Mouse (Mus musculus) CH12.LX (cell line): ENCODE results near the gene Ociad1. TPM values are rescaled to one million over a fixed set of nuclear protein-coding genes. Genes with fewer than 3 reads are reported as not detected.

ENCODE experiments used
- DNase-seq: peaks from one replicate; pipeline ENCODE4 v3.0.0-alpha.2; 2013; ENCODE audit errors: extremely low read depth
- H3K27ac ChIP-seq: 2 replicates; pipeline ENCODE4 v1.5.1; 2012; ENCODE audit warnings: low read depth, mild to moderate bottlenecking, control low read depth, moderate library complexity; ENCODE audit not compliant: insufficient read depth
- H3K27me3 ChIP-seq: replicated peaks from 2 replicates; pipeline ENCODE3; 2012; ENCODE audit warnings: inconsistent platforms
- H3K36me3 ChIP-seq, 2 experiments: replicated peaks in 1 of 2; 2 replicates each; pipeline versions ENCODE3 to v1.6.1; 2012; ENCODE audit warnings: inconsistent platforms in 1 of 2, low read length in 1 of 2, mild to moderate bottlenecking in 1 of 2, mixed read lengths in 1 of 2, moderate library complexity in 1 of 2; ENCODE audit not compliant: control insufficient read depth in 1 of 2, insufficient read depth in 1 of 2
- H3K4me1 ChIP-seq, 2 experiments: 2 replicates each; pipeline ENCODE4 v1.6.1; 2012; ENCODE audit warnings: inconsistent platforms in 1 of 2, moderate library complexity in 1 of 2; ENCODE audit not compliant: insufficient read depth in 2 of 2, control insufficient read depth in 1 of 2
- H3K4me2 ChIP-seq: 2 replicates; pipeline ENCODE4 v1.6.1; 2012; ENCODE audit warnings: low read depth, mild to moderate bottlenecking, control low read depth; ENCODE audit not compliant: poor library complexity, insufficient read depth, severe bottlenecking
- H3K4me3 ChIP-seq, 3 experiments: fragments of 150-350 bp in 1 of 3; sonication (generic) in 1 of 3; replicated peaks in 1 of 3; 2 replicates each; pipeline versions ENCODE3 to v1.5.1; 2011 to 2012; ENCODE audit warnings: low read depth in 2 of 3, low read length in 2 of 3, mild to moderate bottlenecking in 2 of 3, moderate library complexity in 2 of 3, control low read depth in 1 of 3, improper control_type of control experiment in 1 of 3, inconsistent platforms in 1 of 3, mixed read lengths in 1 of 3; ENCODE audit not compliant: poor library complexity in 1 of 3
- H3K79me2 ChIP-seq: replicated peaks from 2 replicates; pipeline ENCODE4 v1.6.1; 2012; ENCODE audit warnings: mild to moderate bottlenecking, moderate library complexity; ENCODE audit not compliant: control insufficient read depth, poor library complexity, insufficient read depth, severe bottlenecking; ENCODE audit errors: extremely low read depth
- H3K9ac ChIP-seq: 2 replicates; pipeline ENCODE4 v1.6.1; 2012; ENCODE audit warnings: low read depth, mild to moderate bottlenecking, control low read depth, moderate library complexity; ENCODE audit not compliant: insufficient read depth
- H3K9me3 ChIP-seq: replicated peaks from 2 replicates; pipeline ENCODE3; 2012; ENCODE audit warnings: low read length, inconsistent platforms, mixed read lengths
- CHD1 ChIP-seq: IDR thresholded peaks from 2 replicates; pipeline ENCODE4 v1.6.1; 2012; ENCODE audit warnings: low read depth, low read length, improper control_type of control experiment, inconsistent platforms
- CHD2 ChIP-seq: IDR thresholded peaks from 2 replicates; pipeline ENCODE4 v1.6.1; 2011; ENCODE audit warnings: low read length, improper control_type of control experiment
- E2F4 ChIP-seq: IDR thresholded peaks from 2 replicates; pipeline ENCODE4 v1.6.1; 2011; ENCODE audit warnings: low read depth, low read length, improper control_type of control experiment; ENCODE audit not compliant: insufficient replicate concordance
- EP300 ChIP-seq: IDR thresholded peaks from 2 replicates; pipeline ENCODE4 v1.6.1; 2011; ENCODE audit warnings: low read length, improper control_type of control experiment
- GABPA ChIP-seq: IDR thresholded peaks from 2 replicates; pipeline ENCODE4 v1.6.1; 2012; ENCODE audit warnings: low read depth, low read length, improper control_type of control experiment, inconsistent platforms; ENCODE audit not compliant: insufficient replicate concordance
- HCFC1 ChIP-seq: IDR thresholded peaks from 2 replicates; pipeline ENCODE4 v1.6.1; 2012; ENCODE audit warnings: low read depth, mild to moderate bottlenecking, inconsistent platforms, low read length, improper control_type of control experiment
- MAZ ChIP-seq: IDR thresholded peaks from 2 replicates; pipeline ENCODE4 v1.6.1; 2012; ENCODE audit warnings: low read depth, mild to moderate bottlenecking, inconsistent platforms, low read length, improper control_type of control experiment, moderate library complexity
- MEF2A ChIP-seq: IDR thresholded peaks from 2 replicates; pipeline ENCODE4 v1.6.1; 2014; ENCODE audit warnings: low read depth, mild to moderate bottlenecking, inconsistent platforms, low read length, improper control_type of control experiment, borderline replicate concordance
- MXI1 ChIP-seq: IDR thresholded peaks from 2 replicates; pipeline ENCODE4 v1.6.1; 2011; ENCODE audit warnings: mild to moderate bottlenecking, low read depth, low read length, improper control_type of control experiment
- NELFE ChIP-seq: IDR thresholded peaks from 2 replicates; pipeline ENCODE4 v1.6.1; 2011; ENCODE audit warnings: low read depth, low read length, improper control_type of control experiment
- POLR2AphosphoS2 ChIP-seq: IDR thresholded peaks from 2 replicates; pipeline ENCODE4 v1.6.1; 2011; ENCODE audit warnings: low read depth, low read length, improper control_type of control experiment
- RAD21 ChIP-seq: IDR thresholded peaks from 2 replicates; pipeline ENCODE4 v1.6.1; 2011; ENCODE audit warnings: low read depth, mild to moderate bottlenecking, low read length, improper control_type of control experiment, moderate library complexity
- RCOR1 ChIP-seq: conservative IDR thresholded peaks from 2 replicates; pipeline ENCODE4 v1.6.1; 2012; ENCODE audit warnings: low read depth, mild to moderate bottlenecking, inconsistent platforms, low read length, improper control_type of control experiment
- TBP ChIP-seq: conservative IDR thresholded peaks from 2 replicates; pipeline ENCODE4 v1.6.1; 2011; ENCODE audit warnings: low read depth, low read length, improper control_type of control experiment
- ZKSCAN1 ChIP-seq: IDR thresholded peaks from 2 replicates; pipeline ENCODE4 v1.6.1; 2012; ENCODE audit warnings: low read depth, inconsistent platforms, low read length, improper control_type of control experiment, borderline replicate concordance
- ZMIZ1 ChIP-seq: IDR thresholded peaks from 2 replicates; pipeline ENCODE4 v1.6.1; 2012; ENCODE audit warnings: low read depth, mild to moderate bottlenecking, inconsistent platforms, low read length, improper control_type of control experiment
- ZNF384 ChIP-seq: IDR thresholded peaks from 2 replicates; pipeline ENCODE4 v1.6.1; 2012; ENCODE audit warnings: low read depth, low read length, improper control_type of control experiment, inconsistent platforms
- dilution Hi-C: fragments of 300-500 bp; cut with MboI; formaldehyde crosslinking; loops from 2 replicates; pipeline ENCODE4 v1.14.3; 2020; ENCODE audit warnings: low sequenced_read_pairs; ENCODE audit not compliant: extremely low pct_unique_long_range_greater_than_20kb, extremely low pct_ligation_motif_present
- in situ Hi-C: fragments of 300-500 bp; cut with MboI; formaldehyde crosslinking; loops from 3 replicates; pipeline ENCODE4 v1.14.3; 2019; ENCODE audit warnings: low sequenced_read_pairs, low pct_ligation_motif_present, low pct_unique_long_range_greater_than_20kb, mixed read lengths
- polyA plus RNA-seq: library from polyadenylated mRNA; unstranded; fragments of >175 nt; gene quantifications from 2 replicates; pipeline ENCODE4 v1.2.1, GENCODE M21; 2012; ENCODE audit warnings: low read depth; ENCODE audit not compliant: insufficient read length
- total RNA-seq, 2 experiments: library from RNA; depleted of rRNA; stranded (reverse); fragments of 300-350 nt in 1 of 2; fragments of >200 nt in 1 of 2; gene quantifications; 2 replicates each; pipeline ENCODE4 v1.2.3; 2012 to 2014

The Ociad1 gene
- total and polyA plus RNA-seq, 3 experiments = 153 to 329 (median 292) TPM

GRCm38 (mm10) chr5:73274941-73275340 lies 17.6 kb upstream of the Ociad1 start:
- H3K79me2 ChIP-seq = no peaks in the 10 kb centered on the region
- no peaks in the 10 kb centered on the region for H3K9me3 ChIP-seq
- in situ Hi-C loops = no loop called here
- H3K4me1 ChIP-seq = peaks cover 2 to 32% of the 10 kb centered on the region in 2 experiments; a peak in 3 of 4 replicates
- no peak overlapping the region for H3K27ac ChIP-seq
- H3K4me2 ChIP-seq = no peak overlapping the region
- dilution Hi-C loops = no loop called here
- H3K36me3 ChIP-seq = no peaks in the 10 kb centered on the region
- no peak for DNase-seq
- no peak overlapping the region for H3K4me3 ChIP-seq
- no peaks in the 10 kb centered on the region for H3K27me3 ChIP-seq
- no peak for TF ChIP-seq RAD21
- no peak for TF ChIP-seq MXI1
- TF ChIP-seq MAZ = no peak
- TF ChIP-seq NELFE = no peak
- no peak for TF ChIP-seq CHD2
- TF ChIP-seq RCOR1 = no peak
- TF ChIP-seq TBP = no peak
- TF ChIP-seq HCFC1 = no peak
- no peak for TF ChIP-seq ZNF384
- no peak for TF ChIP-seq E2F4
- TF ChIP-seq POLR2AphosphoS2 = no peak
- no peak for TF ChIP-seq CHD1
- no peak for TF ChIP-seq ZMIZ1
- no peak for TF ChIP-seq MEF2A
- no peak for TF ChIP-seq EP300
- TF ChIP-seq ZKSCAN1 = no peak
- TF ChIP-seq GABPA = no peak
- no peak overlapping the region for H3K9ac ChIP-seq

DNA sequence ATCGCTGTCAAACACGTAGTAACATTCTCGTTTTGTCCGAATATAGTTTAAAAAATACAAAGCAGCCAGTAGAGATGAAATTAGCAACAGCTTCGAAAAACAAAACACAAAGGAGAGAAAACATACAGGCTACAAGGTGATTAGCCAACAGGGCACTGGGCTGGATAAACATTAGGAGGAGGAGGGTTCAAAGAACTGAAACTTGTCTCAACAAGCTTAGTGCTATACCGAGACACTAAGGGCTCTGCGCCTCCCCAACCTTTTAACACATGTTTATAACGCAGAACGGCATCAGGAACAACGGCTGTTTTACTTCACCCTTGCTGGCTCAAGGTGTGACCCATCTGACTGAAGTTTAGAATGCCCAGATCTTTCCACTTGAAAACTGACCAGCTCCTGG lies 13.4 kb upstream of the Ociad1 start:
- Histone ChIP-seq H3K27ac (0 out of 2 replicates have a peak overlapping the region, but pooled peaks have one; percentile 7), H3K4me3 (no peak overlapping the region), H3K9ac (peak overlapping the region; percentile 20; the same call in 1 of the 2 replicates), H3K9me3 (no peaks in the 10 kb centered on the region), H3K79me2 (no peaks in the 10 kb centered on the region), H3K4me1 (peaks cover 2 to 24% of the 10 kb centered on the region in 2 experiments; a peak in 3 of 4 replicates), H3K27me3 (no peaks in the 10 kb centered on the region), H3K4me2 (peak overlapping the region; percentile 79), H3K36me3 (no peaks in the 10 kb centered on the region)
- no peak for DNase-seq
- in situ Hi-C loops = no loop called here
- dilution Hi-C loops = no loop called here
- TF ChIP-seq CHD1 (0 out of 2 replicates have a peak, but pooled peaks have one; percentile 14), RAD21 (no peak)
